Mouse (Mus musculus): Measurements from ENCODE around the gene Sbno1. TPM values are rescaled to one million over a fixed set of nuclear protein-coding genes. Genes with fewer than 3 reads are reported as not detected.

Sbno1 gene
- polyA plus RNA-seq, 1 experiment = 11.3 TPM

GRCm38 (mm10) chr5:124337103-124337502, 88.7 kb downstream of the Sbno1 start:
- no peak overlapping the region for H3K4me3 ChIP-seq
- TF ChIP-seq MYOG (IDR thresholded peaks at IDR 0.05; ENCODE audit: control insufficient read depth in 1 of 3, insufficient read depth in 1 of 3, insufficient read length in 2 of 3, low read depth in 2 of 3) (no peak), E2F4 (IDR thresholded peaks at IDR 0.05; ENCODE audit: insufficient read depth) (no peak), REST (IDR thresholded peaks at IDR 0.05; ENCODE audit: insufficient read depth, insufficient read length) (no peak), TCF3 (IDR thresholded peaks at IDR 0.05; ENCODE audit: insufficient read length, low read depth) (no peak), POLR2A (IDR thresholded peaks at IDR 0.05; ENCODE audit: insufficient read length, low read depth) (no peak), USF1 (IDR thresholded peaks at IDR 0.05; ENCODE audit: low read depth) (no peak), CEBPB (IDR thresholded peaks at IDR 0.05; ENCODE audit: insufficient read depth, poor library complexity, severe bottlenecking) (no peak), MYOD1 (IDR thresholded peaks at IDR 0.05; ENCODE audit: control insufficient read depth in 1 of 3, insufficient read length in 2 of 3, low read depth in 2 of 3) (no peak), SRF (IDR thresholded peaks at IDR 0.05; ENCODE audit: control insufficient read depth, insufficient read length, low read depth) (no peak), MAX (IDR thresholded peaks at IDR 0.05; ENCODE audit: low read depth) (no peak), POLR2AphosphoS2 (IDR thresholded peaks at IDR 0.05; ENCODE audit: insufficient read length, low read depth) (no peak), TCF12 (IDR thresholded peaks at IDR 0.05; ENCODE audit: insufficient read depth, poor library complexity, severe bottlenecking) (no peak)
- no peak overlapping the region for H3ac ChIP-seq (ENCODE audit: control insufficient read depth, insufficient read length)
- H3K4me2 ChIP-seq (ENCODE audit: low read depth) = no peak overlapping the region
- H3K79me2 ChIP-seq (ENCODE audit: control insufficient read depth, insufficient read depth) = no peaks in the 10 kb centered on the region
- no peaks in the 10 kb centered on the region for H3K27me3 ChIP-seq (ENCODE audit: control insufficient read depth, insufficient read depth, insufficient read length)
- no peaks in the 10 kb centered on the region for H3K36me3 ChIP-seq (ENCODE audit: control insufficient read depth, insufficient read depth)

GRCm38 (mm10) chr5:124334392-124334791, 91.4 kb downstream of the Sbno1 start:
- peak overlapping the region; percentile 12 for H3K4me2 ChIP-seq (ENCODE audit: low read depth)
- H3K4me3 ChIP-seq = no peak overlapping the region
- no peaks in the 10 kb centered on the region for H3K79me2 ChIP-seq (ENCODE audit: control insufficient read depth, insufficient read depth)
- TF ChIP-seq E2F4 (IDR thresholded peaks at IDR 0.05; ENCODE audit: insufficient read depth) = no peak
- TF ChIP-seq CEBPB (IDR thresholded peaks at IDR 0.05; ENCODE audit: insufficient read depth, poor library complexity, severe bottlenecking) = no peak
- TF ChIP-seq MAX (IDR thresholded peaks at IDR 0.05; ENCODE audit: low read depth) = no peak
- no peak for TF ChIP-seq TCF12 (IDR thresholded peaks at IDR 0.05; ENCODE audit: insufficient read depth, poor library complexity, severe bottlenecking)
- TF ChIP-seq MYOD1 (IDR thresholded peaks at IDR 0.05; ENCODE audit: control insufficient read depth in 1 of 3, insufficient read length in 2 of 3, low read depth in 2 of 3) = peak; percentile 9 to 68 (median 36)
- no peak for TF ChIP-seq POLR2AphosphoS2 (IDR thresholded peaks at IDR 0.05; ENCODE audit: insufficient read length, low read depth)
- peak; percentile 38 for TF ChIP-seq POLR2A (IDR thresholded peaks at IDR 0.05; ENCODE audit: insufficient read length, low read depth)
- TF ChIP-seq MYOG (IDR thresholded peaks at IDR 0.05; ENCODE audit: control insufficient read depth in 1 of 3, insufficient read depth in 1 of 3, insufficient read length in 2 of 3, low read depth in 2 of 3) = peak; percentile 22 to 62 (median 30)
- no peaks in the 10 kb centered on the region for H3K36me3 ChIP-seq (ENCODE audit: control insufficient read depth, insufficient read depth)
- H3ac ChIP-seq (ENCODE audit: control insufficient read depth, insufficient read length) = no peak overlapping the region
- H3K27me3 ChIP-seq (ENCODE audit: control insufficient read depth, insufficient read depth, insufficient read length) = no peaks in the 10 kb centered on the region

- Histone ChIP-seq H3K79me2 (ENCODE audit: control insufficient read depth, insufficient read depth) (peaks cover 18% of the 10 kb centered on the region), H3K27me3 (ENCODE audit: control insufficient read depth, insufficient read depth, insufficient read length) (no peaks in the 10 kb centered on the region), H3K4me3 (no peak overlapping the region), H3K36me3 (ENCODE audit: control insufficient read depth, insufficient read depth) (no peaks in the 10 kb centered on the region), H3K4me2 (ENCODE audit: low read depth) (no peak overlapping the region), H3ac (ENCODE audit: control insufficient read depth, insufficient read length) (no peak overlapping the region)
- TF ChIP-seq CEBPB (IDR thresholded peaks at IDR 0.05; ENCODE audit: insufficient read depth, poor library complexity, severe bottlenecking) (no peak), POLR2AphosphoS2 (IDR thresholded peaks at IDR 0.05; ENCODE audit: insufficient read length, low read depth) (no peak), POLR2A (IDR thresholded peaks at IDR 0.05; ENCODE audit: insufficient read length, low read depth) (no peak), SRF (IDR thresholded peaks at IDR 0.05; ENCODE audit: control insufficient read depth, insufficient read length, low read depth) (no peak), TCF12 (IDR thresholded peaks at IDR 0.05; ENCODE audit: insufficient read depth, poor library complexity, severe bottlenecking) (no peak), MYOD1 (IDR thresholded peaks at IDR 0.05; ENCODE audit: control insufficient read depth in 1 of 3, insufficient read length in 2 of 3, low read depth in 2 of 3) (no peak), USF1 (IDR thresholded peaks at IDR 0.05; ENCODE audit: low read depth) (no peak), REST (IDR thresholded peaks at IDR 0.05; ENCODE audit: insufficient read depth, insufficient read length) (no peak), MYOG (IDR thresholded peaks at IDR 0.05; ENCODE audit: control insufficient read depth in 1 of 3, insufficient read depth in 1 of 3, insufficient read length in 2 of 3, low read depth in 2 of 3) (no peak), TCF3 (IDR thresholded peaks at IDR 0.05; ENCODE audit: insufficient read length, low read depth) (no peak), E2F4 (IDR thresholded peaks at IDR 0.05; ENCODE audit: insufficient read depth) (no peak), MAX (IDR thresholded peaks at IDR 0.05; ENCODE audit: low read depth) (no peak)
Observed at GRCm38 (mm10) chr5:124330086-124330485, 95.7 kb downstream of the Sbno1 start.

GRCm38 (mm10) chr5:124327510-124328364, 98.1 kb downstream of the Sbno1 start, which contains the start of the genes Mphosph9 and 2810006K23Rik:
Gene Mphosph9, minus strand, starts transcription at chr5:124327972.
Gene 2810006K23Rik, plus strand, starts transcription at chr5:124328089.
- Histone ChIP-seq H3K27me3 (ENCODE audit: control insufficient read depth, insufficient read depth, insufficient read length) (no peaks in the 10 kb centered on the region), H3K79me2 (ENCODE audit: control insufficient read depth, insufficient read depth) (peaks cover 18% of the 10 kb centered on the region), H3K4me3 (peak within 1 kb of the TSS; percentile 85), H3K36me3 (ENCODE audit: control insufficient read depth, insufficient read depth) (no peaks in the 10 kb centered on the region), H3K4me2 (ENCODE audit: low read depth) (peak within 1 kb of the TSS; percentile 99), H3ac (ENCODE audit: control insufficient read depth, insufficient read length) (peak within 1 kb of the TSS; percentile 62)
- no peak for TF ChIP-seq TCF12 (IDR thresholded peaks at IDR 0.05; ENCODE audit: insufficient read depth, poor library complexity, severe bottlenecking)
- TF ChIP-seq MYOD1 (IDR thresholded peaks at IDR 0.05; ENCODE audit: control insufficient read depth in 1 of 3, insufficient read length in 2 of 3, low read depth in 2 of 3) = no peak
- TF ChIP-seq TCF3 (IDR thresholded peaks at IDR 0.05; ENCODE audit: insufficient read length, low read depth) = no peak
- peak; percentile 49 for TF ChIP-seq E2F4 (IDR thresholded peaks at IDR 0.05; ENCODE audit: insufficient read depth)
- no peak for TF ChIP-seq CEBPB (IDR thresholded peaks at IDR 0.05; ENCODE audit: insufficient read depth, poor library complexity, severe bottlenecking)
- no peak for TF ChIP-seq USF1 (IDR thresholded peaks at IDR 0.05; ENCODE audit: low read depth)
- TF ChIP-seq SRF (IDR thresholded peaks at IDR 0.05; ENCODE audit: control insufficient read depth, insufficient read length, low read depth) = peak; percentile 93
- TF ChIP-seq POLR2AphosphoS2 (IDR thresholded peaks at IDR 0.05; ENCODE audit: insufficient read length, low read depth) = peak; percentile 99
- TF ChIP-seq REST (IDR thresholded peaks at IDR 0.05; ENCODE audit: insufficient read depth, insufficient read length) = no peak
- no peak for TF ChIP-seq MAX (IDR thresholded peaks at IDR 0.05; ENCODE audit: low read depth)
- no peak for TF ChIP-seq MYOG (IDR thresholded peaks at IDR 0.05; ENCODE audit: control insufficient read depth in 1 of 3, insufficient read depth in 1 of 3, insufficient read length in 2 of 3, low read depth in 2 of 3)
- peak; percentile 98 for TF ChIP-seq POLR2A (IDR thresholded peaks at IDR 0.05; ENCODE audit: insufficient read length, low read depth)
